Mouse (Mus musculus) layer of hippocampus, postnatal 10 days (tissue): ENCODE measurements around the gene Kcnma1. TPM values are rescaled to one million over a fixed set of nuclear protein-coding genes. Genes with fewer than 3 reads are reported as not detected.

ENCODE experiments used
- DNase-seq, 2 experiments: peaks; one replicate each; pipeline ENCODE4 v3.0.0; 2021; ENCODE audit warnings: low spot score in 2 of 2
- total RNA-seq, 2 experiments: library from RNA; stranded (reverse); gene quantifications; 2 replicates each; pipeline ENCODE4 v1.2.3; 2021

Kcnma1 gene
- total RNA-seq, 2 experiments from 2014 or later, result 119 to 120 TPM

DNA sequence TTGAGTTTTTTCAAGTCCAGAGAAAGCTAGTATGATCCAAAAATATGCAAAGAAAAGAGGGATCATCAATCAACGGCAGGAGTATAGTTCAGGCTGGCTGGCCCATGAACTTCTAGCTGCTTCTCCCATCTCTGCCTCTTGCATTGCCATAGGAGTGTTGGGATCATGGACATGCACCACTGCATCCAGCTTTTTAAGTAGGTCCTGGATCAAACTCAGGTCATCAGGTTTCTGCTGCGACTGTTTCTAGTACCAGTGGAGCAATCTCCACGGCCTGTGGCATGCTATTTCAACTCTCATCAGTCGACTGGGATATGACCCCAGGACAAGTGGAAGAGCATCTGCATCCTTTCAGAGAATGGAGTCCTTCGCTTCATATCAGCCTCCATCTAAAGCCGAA, 655.5 kb downstream of the Kcnma1 start:
- DNase-seq, result no peak

DNA sequence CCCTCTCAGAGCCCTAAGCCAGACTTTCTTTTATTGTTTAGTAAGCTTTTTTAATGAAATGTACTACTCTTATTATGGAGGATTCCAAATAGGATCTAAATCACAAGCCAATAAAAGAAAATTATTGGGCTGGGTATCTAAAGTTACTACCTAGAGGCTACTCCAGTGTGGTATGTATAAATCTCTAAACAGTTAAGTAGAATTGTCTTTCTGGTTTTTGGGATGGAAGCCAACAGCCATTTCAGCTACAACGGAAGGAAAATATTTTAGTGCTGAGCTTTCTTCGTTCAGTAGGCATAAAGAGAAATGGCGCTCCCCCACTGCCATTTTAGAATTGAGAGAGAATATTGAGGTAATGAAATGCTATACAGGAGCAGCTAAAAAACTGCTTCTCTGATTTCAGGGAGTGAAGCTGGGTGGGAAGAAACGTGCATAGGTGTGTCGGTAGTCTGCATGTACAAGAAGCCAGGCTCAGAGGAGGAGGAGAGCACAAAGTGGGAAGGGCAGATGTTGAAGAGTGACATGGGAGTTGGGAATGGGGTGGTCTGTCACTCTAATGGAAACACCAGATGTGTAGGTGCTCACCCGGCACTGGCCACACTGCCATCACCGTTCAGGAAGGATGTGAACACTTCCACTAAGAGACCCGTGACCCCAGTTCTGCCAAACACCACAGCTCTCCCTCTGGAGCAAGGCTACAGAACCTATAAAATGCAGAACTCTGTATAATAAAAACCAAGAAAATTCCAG, 656.6 kb downstream of the Kcnma1 start:
- no peak for DNase-seq

GRCm38 (mm10) chr14:23326786-23327185, 687.5 kb downstream of the Kcnma1 start:
- DNase-seq, result no peak

DNA sequence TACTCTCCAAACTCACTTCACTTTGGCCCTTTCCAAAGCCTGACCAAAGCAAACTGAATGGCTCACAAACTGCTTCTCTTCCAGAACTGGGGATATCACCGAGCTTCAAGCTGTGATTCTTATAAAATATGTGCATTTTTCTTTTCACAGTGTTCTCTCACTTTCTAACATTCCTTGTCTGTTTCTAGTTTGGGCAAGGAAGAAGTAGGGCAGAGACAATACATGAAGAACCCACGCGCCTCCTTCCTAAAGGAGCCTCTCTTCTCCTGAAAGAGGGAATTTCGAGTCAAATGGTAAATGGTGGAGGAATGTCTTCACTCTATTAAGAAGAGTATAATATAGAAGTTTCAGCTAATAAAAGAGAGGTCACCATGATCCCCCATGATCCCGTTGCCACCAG, 709.0 kb downstream of the Kcnma1 start:
- DNase-seq, result no peak

GRCm38 (mm10) chr14:23300443-23300842, 713.8 kb downstream of the Kcnma1 start:
- DNase-seq, result no peak

GRCm38 (mm10) chr14:23290634-23291033, 723.7 kb downstream of the Kcnma1 start:
- no peak for DNase-seq

DNA sequence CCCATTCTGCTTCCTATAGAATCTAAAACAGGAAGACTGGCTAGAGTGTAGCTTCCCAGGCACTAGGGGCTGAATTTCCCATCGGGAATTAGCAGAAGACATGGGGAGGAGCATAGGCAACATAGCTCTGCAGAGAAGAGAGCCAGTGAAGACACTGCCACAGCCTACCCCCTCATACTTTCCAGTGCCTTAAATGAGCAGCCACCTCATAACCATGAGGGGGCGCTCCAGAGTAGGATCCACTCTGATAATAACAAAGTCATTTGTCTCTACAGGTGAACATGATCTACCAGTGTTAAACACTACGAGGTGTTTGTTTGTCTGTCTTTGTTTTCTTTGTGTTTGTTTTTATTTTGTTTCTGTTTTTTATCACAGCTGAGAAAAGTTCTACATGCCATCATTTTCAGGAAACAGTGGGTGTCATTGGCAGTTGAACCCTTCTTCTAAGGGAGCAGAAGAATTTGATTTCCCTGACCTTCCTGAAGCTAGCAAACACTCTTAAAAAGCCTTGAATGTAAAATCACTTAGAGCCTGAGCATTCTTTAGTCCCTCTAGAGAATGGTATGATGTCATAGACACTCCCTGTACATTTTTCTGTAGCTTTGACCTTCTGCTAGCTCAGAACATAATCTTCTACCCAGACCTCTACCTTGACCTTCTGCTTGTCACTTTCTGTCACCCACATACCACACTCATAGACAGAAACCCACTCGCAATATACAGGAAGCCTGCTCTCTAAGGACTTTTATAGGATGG, 747.6 kb downstream of the Kcnma1 start:
- DNase-seq, result no peak

DNA sequence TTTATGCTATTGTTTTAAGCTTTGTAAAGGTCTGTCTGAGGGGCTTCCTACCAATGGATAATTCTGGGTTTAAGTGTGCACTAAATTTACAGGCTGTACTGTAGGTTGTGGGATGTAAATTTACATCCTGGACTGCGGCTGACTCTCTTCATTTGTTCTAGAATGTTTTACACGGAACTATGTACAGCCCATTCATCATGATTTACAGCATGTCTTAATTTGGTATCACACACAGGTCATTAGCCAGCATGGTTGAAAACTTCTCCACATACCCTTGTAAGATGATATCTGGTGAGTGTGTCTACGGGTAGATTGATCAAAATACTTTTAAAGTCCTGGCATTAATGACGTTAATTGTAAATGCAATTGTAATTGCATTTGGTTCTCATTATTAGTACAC, 761.1 kb downstream of the Kcnma1 start:
- no peak for DNase-seq

DNA sequence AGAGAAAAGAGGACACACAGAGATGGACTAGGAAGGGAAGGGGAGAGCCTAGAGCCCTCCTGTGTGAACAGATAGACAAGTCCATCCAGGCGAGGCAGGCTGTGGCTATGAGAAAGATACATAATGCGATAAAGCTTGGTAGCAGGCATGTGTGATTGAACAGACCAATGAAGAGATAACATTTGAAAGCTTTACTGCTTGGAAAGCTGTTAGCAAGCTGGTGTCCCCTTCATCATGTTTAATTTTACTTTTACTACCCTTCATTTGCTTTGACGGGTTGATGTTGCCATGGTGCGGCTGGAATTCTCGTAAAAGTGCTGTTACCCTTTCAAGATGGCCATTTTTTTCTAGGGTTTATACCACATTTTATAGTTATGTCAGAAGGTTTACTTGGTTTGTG, 769.8 kb downstream of the Kcnma1 start:
- no peak for DNase-seq

- no peak for DNase-seq
These were observed 770.4 kb downstream of the Kcnma1 start for GRCm38 (mm10) chr14:23243857-23244256.

Other genes starting within 250 kb of the Kcnma1 start
- gene Dlg5, start 231.4 kb upstream of the Kcnma1 start, total RNA-seq, result 10 to 100 TPM; 62.2 to 66.0 TPM